Mouse (Mus musculus) macrophage (primary cell): ENCODE measurements around the gene Nhej1. TPM values are rescaled to one million over a fixed set of nuclear protein-coding genes. Genes with fewer than 3 reads are reported as not detected.

Experiments
- H3K27ac ChIP-seq: fragments of 350-480 bp; formaldehyde crosslinking; 2 replicates; pipeline ENCODE4 v1.9.0; 2021
- H3K36me3 ChIP-seq: fragments of 350-480 bp; formaldehyde crosslinking; 2 replicates; pipeline ENCODE4 v1.9.0; 2021; ENCODE audit errors: inconsistent target
- H3K4me3 ChIP-seq: fragments of 350-480 bp; formaldehyde crosslinking; 2 replicates; pipeline ENCODE4 v1.9.0; 2021; ENCODE audit errors: inconsistent target
- H3K79me2 ChIP-seq: fragments of 350-480 bp; formaldehyde crosslinking; 2 replicates; pipeline ENCODE4 v1.9.0; 2021; ENCODE audit errors: inconsistent target
- WGBS: methylation state at CpG from one replicate; pipeline ENCODE4 v1.1.7; 2026; ENCODE audit warnings: inconsistent platforms; ENCODE audit not compliant: missing documents; 5-methylcytosine and 5-hydroxymethylcytosine counted together
- polyA plus RNA-seq: library from polyadenylated mRNA; stranded (reverse); fragments of 250-400 nt; gene quantifications from 3 replicates; pipeline ENCODE4 v1.2.4, GENCODE M21; 2018; ENCODE audit warnings: inconsistent platforms

The Nhej1 gene
- polyA plus RNA-seq, 1 experiment from 2014 or later = 2.5 TPM

DNA sequence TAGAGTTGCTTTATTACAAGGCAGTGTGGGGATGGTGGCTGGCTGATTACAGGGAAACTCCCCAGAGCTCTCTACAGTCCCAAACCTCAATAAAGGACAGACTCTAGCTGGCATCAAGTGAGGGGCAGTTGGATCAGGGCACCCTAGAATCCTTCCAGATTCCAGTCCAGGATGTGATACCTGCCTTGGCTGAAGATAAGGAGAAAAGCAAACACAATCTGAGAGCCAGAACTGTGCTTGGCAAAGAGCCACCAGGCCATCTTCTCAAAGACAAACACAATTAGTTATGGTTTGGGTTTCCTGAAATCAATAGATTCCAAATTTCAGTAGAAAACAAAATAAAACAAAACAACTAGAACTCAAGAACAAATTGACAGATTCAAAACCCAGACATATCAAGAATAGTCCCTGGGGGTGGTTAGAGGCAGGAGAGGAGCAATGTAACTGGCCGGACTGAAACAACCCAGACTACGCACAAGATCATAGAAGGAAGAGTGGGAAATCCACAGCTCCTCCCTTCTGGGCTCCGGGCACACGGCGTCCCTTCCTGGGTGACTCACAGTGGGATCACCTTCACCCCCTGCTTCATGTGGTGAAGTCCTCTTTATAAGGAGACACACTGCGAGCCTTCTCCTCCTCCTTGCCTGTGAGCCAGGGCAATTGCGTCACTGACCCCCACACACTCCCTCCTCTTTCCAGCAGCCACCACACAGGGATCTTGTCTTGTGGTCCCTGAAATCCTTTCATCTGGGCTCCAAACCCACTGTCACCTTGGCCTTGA, 100.4 kb downstream of the Nhej1 start:
- Histone ChIP-seq H3K79me2 (no peaks in the 10 kb centered on the region), H3K27ac (no peak overlapping the region), H3K4me3 (no peak overlapping the region), H3K36me3 (no peaks in the 10 kb centered on the region)
- WGBS = 74% methylated on average over 7 of the region's 7 CpGs

DNA sequence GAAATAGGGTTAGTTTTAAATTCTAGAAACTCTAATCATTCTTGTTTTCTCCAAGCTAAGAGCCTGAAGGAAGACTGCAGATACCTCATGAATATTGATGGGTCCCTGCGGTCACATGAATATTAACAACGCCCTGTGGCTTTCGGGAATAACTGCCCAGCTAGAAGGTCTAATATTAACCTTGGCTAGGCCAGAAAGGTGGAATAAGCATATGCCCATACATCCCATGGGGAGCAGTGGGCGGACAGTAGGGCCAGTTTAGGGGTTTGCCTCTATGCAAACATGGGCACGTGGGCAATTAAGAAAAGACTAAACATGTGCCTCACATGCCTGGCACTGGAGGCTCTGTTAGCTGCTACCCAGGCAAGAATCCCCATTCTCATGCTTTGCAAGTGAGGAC, 102.8 kb downstream of the Nhej1 start:
- no peak overlapping the region for H3K27ac ChIP-seq
- H3K4me3 ChIP-seq = no peak overlapping the region
- no peaks in the 10 kb centered on the region for H3K36me3 ChIP-seq
- 91% methylated on average over 5 of the region's 5 CpGs for WGBS
- H3K79me2 ChIP-seq = no peaks in the 10 kb centered on the region

DNA sequence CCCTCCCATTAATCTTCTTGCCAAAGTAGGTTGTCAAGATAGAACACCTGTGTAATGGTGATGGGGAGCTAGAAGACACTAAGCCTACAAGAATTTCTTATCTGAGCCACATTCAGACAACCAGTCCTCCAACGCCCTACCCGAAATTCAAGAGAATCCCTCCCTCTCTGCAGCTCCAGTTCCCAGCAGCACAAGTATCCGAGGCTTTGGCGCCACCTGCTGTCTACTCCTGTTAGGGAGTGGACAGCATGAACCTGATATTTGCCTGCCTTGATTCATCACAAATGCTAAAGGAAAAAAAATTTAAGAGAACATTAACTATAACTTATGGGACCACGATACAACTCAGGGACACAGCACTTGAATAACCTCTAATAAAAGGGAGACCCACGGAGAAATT, 108.2 kb downstream of the Nhej1 start:
- no peaks in the 10 kb centered on the region for H3K36me3 ChIP-seq
- H3K4me3 ChIP-seq = no peak overlapping the region
- H3K27ac ChIP-seq = no peak overlapping the region
- H3K79me2 ChIP-seq = no peaks in the 10 kb centered on the region
- WGBS = 12% methylated on average over 6 of the region's 6 CpGs

- H3K36me3 ChIP-seq = no peaks in the 10 kb centered on the region
- no peaks in the 10 kb centered on the region for H3K79me2 ChIP-seq
- H3K27ac ChIP-seq = no peak overlapping the region
- no peak overlapping the region for H3K4me3 ChIP-seq
- 76% methylated on average over 13 of the region's 13 CpGs for WGBS
Observed at GRCm38 (mm10) chr1:75015551-75016265, 109.3 kb downstream of the Nhej1 start.

- H3K4me3 ChIP-seq = no peak overlapping the region
- no peaks in the 10 kb centered on the region for H3K36me3 ChIP-seq
- no peak overlapping the region for H3K27ac ChIP-seq
- 73% methylated on average over 4 of the region's 5 CpGs for WGBS
- no peaks in the 10 kb centered on the region for H3K79me2 ChIP-seq
Observed at GRCm38 (mm10) chr1:75014210-75014845, 110.7 kb downstream of the Nhej1 start.

GRCm38 (mm10) chr1:75010817-75011216, 114.2 kb downstream of the Nhej1 start:
- Histone ChIP-seq H3K79me2 (no peaks in the 10 kb centered on the region), H3K27ac (no peak overlapping the region), H3K4me3 (no peak overlapping the region), H3K36me3 (no peaks in the 10 kb centered on the region)

- Histone ChIP-seq H3K27ac (no peak overlapping the region), H3K79me2 (no peaks in the 10 kb centered on the region), H3K4me3 (no peak overlapping the region), H3K36me3 (no peaks in the 10 kb centered on the region)
- WGBS = 87% methylated on average over 2 of the region's 2 CpGs
Observed at GRCm38 (mm10) chr1:75010203-75010602, 114.8 kb downstream of the Nhej1 start.

- Histone ChIP-seq H3K79me2 (no peaks in the 10 kb centered on the region), H3K36me3 (no peaks in the 10 kb centered on the region)
- WGBS = 52% methylated on average over 4 of the region's 4 CpGs
Observed at GRCm38 (mm10) chr1:75006016-75006415, 119.0 kb downstream of the Nhej1 start.

GRCm38 (mm10) chr1:75001183-75001582, 123.8 kb downstream of the Nhej1 start:
- H3K79me2 ChIP-seq = no peaks in the 10 kb centered on the region
- H3K36me3 ChIP-seq = no peaks in the 10 kb centered on the region
- H3K4me3 ChIP-seq = no peak overlapping the region
- H3K27ac ChIP-seq = no peak overlapping the region
- 69% methylated on average over 6 of the region's 6 CpGs for WGBS

More at GRCm38 (mm10) chr1:75006016-75006415, 119.0 kb downstream of the Nhej1 start:
- H3K4me3 ChIP-seq = no peak overlapping the region
- H3K27ac ChIP-seq = no peak overlapping the region

DNA sequence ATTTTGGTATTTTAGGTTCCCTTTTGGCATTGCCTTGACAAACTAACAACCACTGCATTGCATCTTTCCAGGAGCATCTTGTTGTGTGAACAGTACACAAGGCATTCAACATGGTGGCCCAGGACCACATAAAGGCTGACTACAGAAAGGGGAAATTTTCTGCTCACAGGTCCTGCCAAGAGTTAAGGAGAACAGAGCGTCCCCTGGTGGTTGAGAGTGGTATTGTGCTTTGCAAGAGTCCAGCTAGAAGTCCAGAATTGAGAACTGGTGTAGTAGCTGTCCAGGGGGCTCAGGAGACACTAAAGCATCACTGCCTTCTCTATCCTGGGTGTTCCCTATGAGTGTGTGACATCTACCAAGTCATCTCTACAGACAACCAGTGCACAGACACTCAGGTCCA, 124.5 kb downstream of the Nhej1 start:
- Histone ChIP-seq H3K4me3 (no peak overlapping the region), H3K79me2 (no peaks in the 10 kb centered on the region), H3K36me3 (no peaks in the 10 kb centered on the region), H3K27ac (no peak overlapping the region)
- WGBS = 0% methylated on average over 1 of the region's 1 CpGs

GRCm38 (mm10) chr1:74999173-74999572, 125.8 kb downstream of the Nhej1 start:
- 81% methylated on average over 5 of the region's 5 CpGs for WGBS

GRCm38 (mm10) chr1:74997231-74997630, 127.8 kb downstream of the Nhej1 start:
- no peaks in the 10 kb centered on the region for H3K36me3 ChIP-seq
- peak overlapping the region; percentile 33 for H3K27ac ChIP-seq
- 3% methylated on average over 2 of the region's 2 CpGs for WGBS
- no peak overlapping the region for H3K4me3 ChIP-seq
- H3K79me2 ChIP-seq = no peaks in the 10 kb centered on the region

More at GRCm38 (mm10) chr1:74999173-74999572, 125.8 kb downstream of the Nhej1 start:
- Histone ChIP-seq H3K79me2 (no peaks in the 10 kb centered on the region), H3K4me3 (no peak overlapping the region), H3K27ac (no peak overlapping the region), H3K36me3 (no peaks in the 10 kb centered on the region)

GRCm38 (mm10) chr1:74977001-74977400, 148.0 kb downstream of the Nhej1 start:
- 93% methylated on average over 8 of the region's 8 CpGs for WGBS
- H3K4me3 ChIP-seq = no peak overlapping the region
- no peaks in the 10 kb centered on the region for H3K79me2 ChIP-seq
- no peaks in the 10 kb centered on the region for H3K36me3 ChIP-seq
- H3K27ac ChIP-seq = no peak overlapping the region

DNA sequence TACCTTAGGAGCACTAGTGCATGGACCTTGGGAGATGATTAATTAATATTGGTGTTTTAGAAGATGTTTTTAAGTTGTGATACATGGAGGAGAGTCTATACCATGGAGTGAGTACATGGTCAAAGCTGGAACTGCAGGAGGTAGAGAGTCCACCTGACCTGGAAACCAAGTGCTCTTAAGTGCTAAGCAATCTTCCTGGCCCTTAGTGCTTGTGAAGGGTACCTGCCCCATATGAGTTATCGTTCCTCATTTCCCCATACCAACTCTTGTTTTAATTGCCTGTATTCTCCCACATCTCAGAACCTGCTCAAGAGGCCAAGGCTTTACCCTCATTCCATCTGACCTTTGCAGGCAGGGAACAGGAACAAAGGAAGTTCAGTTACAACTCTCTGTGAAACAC, 149.1 kb downstream of the Nhej1 start:
- no peaks in the 10 kb centered on the region for H3K36me3 ChIP-seq
- no peak overlapping the region for H3K27ac ChIP-seq
- no peaks in the 10 kb centered on the region for H3K79me2 ChIP-seq
- WGBS = 75% methylated on average over 1 of the region's 1 CpGs
- no peak overlapping the region for H3K4me3 ChIP-seq

GRCm38 (mm10) chr1:74973590-74973989, 151.4 kb downstream of the Nhej1 start:
- Histone ChIP-seq H3K4me3 (no peak overlapping the region), H3K36me3 (no peaks in the 10 kb centered on the region), H3K79me2 (no peaks in the 10 kb centered on the region), H3K27ac (no peak overlapping the region)
- 95% methylated on average over 6 of the region's 6 CpGs for WGBS
